Mouse (Mus musculus): Measurements from ENCODE around the gene Nat10.
A peak's percentile ranks its signal among the peaks of the same experiment; 100 is the strongest.

Nat10 gene

DNA sequence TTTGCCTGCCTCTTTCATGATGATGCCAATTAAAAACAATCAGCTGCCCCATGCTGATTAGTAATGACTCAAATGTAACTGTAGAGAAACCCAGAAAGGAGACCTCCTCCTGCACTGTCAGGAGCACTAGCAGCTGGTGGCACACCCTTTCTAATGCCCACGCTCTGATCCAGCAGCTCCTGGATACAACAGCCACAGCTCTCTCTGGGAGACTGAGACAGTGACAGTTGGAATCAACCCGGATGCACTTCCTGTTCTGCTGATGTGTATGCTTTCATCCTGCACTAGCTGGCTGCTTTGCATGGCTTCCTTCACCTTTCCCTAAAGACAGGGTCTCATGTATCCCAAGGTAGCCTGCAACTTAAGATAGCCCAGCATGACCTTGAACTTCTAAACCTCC lies 15.0 kb downstream of the Nat10 start:
- DNase-seq (ENCODE audit: low read depth, low spot score) = no peak

DNA sequence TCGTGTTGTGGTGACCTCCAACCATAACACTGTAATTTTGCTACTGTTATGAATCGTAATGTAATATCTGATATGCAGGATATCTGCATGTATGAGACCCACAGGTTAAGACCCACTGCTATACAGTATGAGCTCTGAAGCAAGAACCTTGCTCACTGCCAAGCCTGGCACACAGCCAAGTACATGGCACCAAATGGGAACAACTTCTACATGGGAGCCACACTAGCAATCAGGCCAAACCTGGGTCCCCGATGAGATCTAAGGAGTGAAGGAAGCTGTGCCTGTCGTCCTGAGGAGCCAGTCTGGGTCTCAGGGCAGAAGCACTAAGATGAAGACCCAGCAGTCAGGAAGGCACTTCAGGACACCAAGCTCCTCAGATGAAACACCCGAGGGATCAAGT lies 15.6 kb downstream of the Nat10 start:
- peak; percentile 16 for DNase-seq (ENCODE audit: low read depth, low spot score)

DNA sequence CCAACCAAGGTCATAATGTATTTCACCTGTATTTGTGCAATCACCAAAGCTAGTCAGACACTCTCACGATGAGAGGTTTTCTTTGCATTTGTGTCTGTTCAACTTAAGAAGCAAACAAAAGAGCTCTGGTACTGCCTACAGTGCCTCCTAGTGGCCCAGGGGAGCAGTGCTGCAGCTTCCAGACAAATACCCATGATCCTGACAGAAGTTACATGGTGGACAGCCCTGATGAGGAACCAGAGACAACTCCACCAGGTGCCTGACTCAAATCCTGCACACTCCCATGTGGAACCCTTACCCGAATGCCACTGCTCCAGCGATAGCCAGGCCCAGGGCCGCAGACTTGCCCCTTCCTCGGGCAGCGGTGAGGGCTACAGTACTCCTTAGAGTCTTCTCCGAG lies 17.1 kb downstream of the Nat10 start:
- no peak for DNase-seq (ENCODE audit: low read depth, low spot score)

DNA sequence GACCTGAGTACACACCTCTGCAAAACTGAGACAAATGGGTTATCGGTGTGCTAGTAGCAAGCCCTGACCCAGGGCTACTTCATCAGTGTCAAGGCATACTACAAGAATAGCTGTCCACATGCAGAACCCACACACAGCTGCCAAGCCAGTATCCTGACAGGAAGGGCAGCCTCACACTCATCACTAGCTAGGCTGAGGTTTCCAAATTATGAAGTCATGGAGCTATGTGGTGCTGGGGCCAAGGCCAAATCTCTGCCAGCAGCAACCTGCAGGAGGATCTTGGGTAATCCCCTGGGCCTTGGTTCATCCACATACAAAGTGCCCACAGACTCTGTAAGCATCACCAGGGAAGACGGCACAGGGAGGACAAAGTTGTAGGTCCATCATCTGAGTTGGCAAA lies 17.5 kb downstream of the Nat10 start:
- DNase-seq (ENCODE audit: low read depth, low spot score) = no peak

DNA sequence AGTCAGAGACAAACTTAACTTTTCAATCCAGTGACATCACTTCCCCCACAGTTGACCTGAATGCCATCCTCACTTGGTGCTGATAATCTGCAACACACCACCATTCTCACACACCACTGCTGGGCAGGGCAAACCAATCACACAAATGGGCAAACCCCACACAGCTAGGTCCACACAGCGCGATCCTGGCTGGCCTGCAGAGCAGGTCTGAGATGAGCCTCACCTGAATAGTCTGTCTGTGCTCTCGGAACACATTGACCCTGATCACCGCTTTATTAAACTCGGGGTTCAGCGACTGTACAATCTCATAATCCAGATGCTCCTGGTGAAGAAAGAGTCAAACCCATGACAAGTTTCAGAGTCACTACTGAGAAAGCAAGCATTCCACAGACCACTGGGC lies 18.2 kb downstream of the Nat10 start:
- DNase-seq (ENCODE audit: low read depth, low spot score) = no peak

DNA sequence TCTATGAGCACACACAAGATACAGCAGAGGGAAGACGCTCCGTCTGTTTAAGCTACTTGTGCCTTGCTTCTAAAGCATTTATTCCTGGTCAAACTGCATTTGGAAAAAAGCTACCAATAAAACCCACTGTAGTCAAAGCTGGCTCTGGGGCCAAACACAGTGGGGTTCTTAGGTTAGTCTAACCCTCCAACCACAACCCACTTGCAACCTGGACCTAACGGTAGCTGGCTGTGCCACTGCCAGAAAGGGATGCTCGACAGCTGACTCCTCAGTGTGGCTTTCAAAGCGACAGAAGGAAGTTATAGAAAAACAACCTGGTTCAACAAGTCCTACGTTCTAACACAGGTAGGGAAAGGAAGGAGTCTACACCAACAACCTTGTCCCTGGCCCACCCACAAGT lies 29.6 kb downstream of the Nat10 start:
- no peak for DNase-seq (ENCODE audit: low read depth, low spot score)

DNA sequence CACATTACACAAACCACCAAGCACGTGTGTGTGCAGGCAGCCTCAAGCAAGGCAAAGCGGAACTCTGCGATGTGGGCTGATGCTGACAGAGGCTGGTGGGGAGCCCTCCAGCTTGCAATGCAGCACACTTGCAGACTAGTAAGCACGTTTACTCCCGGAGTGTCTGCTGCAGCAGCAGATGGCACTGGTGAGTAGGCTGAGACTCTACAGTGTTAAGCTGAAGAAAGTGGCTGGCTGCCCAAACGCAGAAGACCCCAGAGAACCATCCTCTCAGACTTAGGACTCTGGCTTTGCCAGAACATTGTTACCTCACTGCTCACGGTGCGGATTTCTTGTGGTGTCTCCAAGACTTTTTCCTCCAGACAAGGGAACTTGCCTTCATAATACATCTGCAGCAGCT lies 30.1 kb downstream of the Nat10 start:
- no peak for DNase-seq (ENCODE audit: low read depth, low spot score)

DNA sequence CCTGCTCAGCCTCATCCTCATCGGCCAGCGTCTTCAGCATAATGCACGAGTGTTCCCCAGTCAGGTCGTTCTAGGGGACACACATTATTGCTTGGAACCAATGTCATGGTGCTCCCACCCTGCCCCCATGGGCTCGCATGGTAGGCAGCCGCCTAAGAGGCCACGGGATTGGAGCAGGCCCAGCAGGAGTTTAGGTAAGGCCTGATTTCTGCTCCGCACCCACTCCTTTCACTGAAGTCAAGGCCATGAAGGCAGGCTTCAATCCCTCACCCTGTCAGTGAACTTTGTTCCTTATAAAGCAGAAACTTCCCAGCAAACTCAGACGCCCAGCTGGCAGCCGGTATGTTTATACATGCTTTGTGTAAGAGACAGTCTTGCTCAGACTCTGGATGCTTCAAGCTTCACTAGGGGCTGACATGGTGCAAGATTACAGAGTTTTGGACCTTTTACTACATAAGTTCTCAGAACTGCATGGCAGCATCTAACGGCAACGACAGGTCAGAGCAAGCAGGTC lies 33.0 kb downstream of the Nat10 start:
- no peak for DNase-seq (ENCODE audit: low read depth, low spot score)

DNA sequence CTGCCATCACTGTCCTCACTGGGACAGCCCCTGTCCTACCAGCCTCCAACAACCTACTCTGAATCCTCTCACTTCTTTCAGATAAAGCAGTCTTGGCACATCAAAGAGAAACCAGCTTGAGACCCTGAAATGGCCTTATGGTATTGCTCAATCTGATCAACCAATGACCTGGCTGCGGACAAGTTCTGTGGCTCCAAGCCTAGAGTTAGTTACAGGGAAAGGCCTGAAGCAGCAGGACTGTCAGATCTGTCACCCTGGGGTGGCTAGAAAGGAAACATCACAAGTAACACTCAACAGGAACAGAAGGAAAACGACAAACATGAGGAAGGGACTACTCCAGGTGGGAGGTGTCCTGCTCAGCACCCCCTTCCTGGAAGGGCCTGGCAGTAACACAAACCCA lies 36.5 kb downstream of the Nat10 start:
- DNase-seq (ENCODE audit: low read depth, low spot score) = no peak

DNA sequence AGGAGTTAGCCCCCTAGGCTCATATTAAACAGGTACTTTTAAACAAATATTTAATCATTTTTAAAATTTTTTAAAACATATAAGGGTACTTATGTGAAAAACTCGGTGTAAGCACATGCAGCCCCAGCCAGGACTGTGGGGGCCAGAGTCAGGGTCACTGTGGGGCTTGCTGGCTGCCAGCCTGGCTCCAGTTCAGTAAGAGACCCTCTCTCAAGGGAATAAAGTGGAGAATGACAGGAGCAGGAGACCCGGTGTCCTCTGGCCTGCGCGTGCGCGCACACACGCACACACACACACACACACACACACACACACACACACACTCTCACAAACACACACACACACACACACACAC lies 41.8 kb downstream of the Nat10 start:
- no peak for DNase-seq (ENCODE audit: low read depth, low spot score)

DNA sequence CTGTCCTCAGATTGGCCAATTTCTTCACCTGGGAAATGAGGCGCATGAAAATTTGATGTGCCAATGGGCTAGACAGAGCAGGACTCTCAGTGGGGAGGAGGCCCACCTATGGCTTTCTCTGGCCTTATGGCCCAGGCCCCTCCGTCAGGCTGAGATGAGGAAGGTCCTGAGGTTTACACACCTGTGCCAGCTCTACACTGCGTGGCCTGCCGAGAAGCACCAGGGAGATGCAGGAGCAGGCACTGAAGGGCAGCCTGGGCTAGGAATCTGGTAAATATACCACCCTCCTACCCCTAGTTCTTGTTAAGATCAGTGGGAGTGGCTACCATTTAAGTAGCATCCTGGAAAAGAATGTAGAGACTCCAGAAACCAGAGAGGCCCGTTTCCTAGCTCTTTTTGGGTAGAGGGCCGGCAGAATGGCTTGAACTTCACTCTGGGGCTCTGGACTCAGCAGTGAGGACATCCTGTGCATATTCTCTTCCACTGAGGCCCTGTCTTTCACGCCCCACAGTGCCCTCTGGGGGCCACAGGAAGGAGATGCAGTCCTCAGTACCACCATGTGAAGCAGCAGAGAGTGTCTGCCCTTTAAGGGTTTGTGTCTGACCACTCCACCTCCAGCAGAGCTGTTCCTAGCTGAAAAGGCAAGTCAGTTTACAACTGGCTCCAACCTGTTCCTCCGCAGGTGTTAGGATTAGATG lies 42.3 kb downstream of the Nat10 start:
- peak; percentile 72 for DNase-seq (ENCODE audit: low read depth, low spot score)

DNA sequence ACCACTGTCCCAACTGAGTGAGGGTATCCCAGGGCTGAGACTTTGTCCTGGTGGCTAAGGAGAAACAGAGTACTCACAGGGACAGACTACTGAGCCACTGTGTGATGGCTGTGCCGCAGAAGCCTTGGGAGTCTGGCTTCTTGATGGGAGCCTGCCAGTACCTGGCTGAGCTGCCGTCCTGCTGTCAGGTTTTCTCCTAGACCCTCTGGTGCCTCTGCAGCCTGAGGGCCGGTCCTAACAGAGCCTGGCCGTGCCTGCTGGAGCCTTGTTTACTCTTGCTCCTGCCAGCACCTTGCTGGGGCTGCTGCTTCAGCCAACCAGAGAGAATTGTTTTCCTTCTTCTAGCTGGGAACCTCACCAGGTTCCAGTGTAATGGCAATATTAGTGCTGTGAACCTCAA lies 46.7 kb downstream of the Nat10 start:
- DNase-seq (ENCODE audit: low read depth, low spot score) = no peak

DNA sequence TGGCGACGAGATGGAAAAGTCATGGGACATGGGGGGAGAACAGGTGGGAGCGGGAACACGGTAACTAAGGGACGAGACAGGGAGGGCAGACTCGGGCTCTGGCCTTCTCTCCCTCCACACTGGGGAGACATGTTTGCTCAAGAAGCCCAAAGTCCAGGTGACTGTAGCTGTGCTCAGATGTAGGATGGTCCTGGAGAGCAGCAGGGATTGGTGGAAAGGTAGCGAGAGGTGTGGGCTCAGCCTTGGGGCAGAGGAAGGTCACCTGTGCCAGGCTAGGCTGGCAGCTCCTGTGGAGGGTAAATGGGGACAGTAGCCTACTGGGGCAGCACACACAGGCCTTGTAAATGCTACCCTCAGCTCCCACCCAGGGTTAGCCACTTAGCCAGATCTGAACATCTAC lies 47.2 kb downstream of the Nat10 start:
- no peak for DNase-seq (ENCODE audit: low read depth, low spot score)

DNA sequence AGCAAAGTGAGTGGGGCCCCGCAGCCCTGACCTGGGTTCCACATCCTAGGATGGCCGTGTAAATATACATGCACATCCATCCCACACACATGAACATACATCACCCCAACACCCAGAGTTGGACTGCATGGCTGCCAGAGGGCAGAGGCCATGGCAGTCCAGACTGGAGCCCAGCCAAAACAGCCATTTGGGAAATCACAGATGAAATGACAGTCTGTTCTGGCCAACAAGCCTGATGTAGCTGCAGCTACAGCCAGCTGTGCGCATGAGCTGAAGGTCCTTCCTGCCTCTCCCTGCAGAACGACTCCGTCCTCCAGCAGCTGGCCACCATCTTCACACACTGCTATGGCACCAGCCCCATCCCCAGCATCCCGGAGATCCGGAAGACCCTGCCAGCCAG lies 50.2 kb downstream of the Nat10 start:
- no peak for DNase-seq (ENCODE audit: low read depth, low spot score)

DNA sequence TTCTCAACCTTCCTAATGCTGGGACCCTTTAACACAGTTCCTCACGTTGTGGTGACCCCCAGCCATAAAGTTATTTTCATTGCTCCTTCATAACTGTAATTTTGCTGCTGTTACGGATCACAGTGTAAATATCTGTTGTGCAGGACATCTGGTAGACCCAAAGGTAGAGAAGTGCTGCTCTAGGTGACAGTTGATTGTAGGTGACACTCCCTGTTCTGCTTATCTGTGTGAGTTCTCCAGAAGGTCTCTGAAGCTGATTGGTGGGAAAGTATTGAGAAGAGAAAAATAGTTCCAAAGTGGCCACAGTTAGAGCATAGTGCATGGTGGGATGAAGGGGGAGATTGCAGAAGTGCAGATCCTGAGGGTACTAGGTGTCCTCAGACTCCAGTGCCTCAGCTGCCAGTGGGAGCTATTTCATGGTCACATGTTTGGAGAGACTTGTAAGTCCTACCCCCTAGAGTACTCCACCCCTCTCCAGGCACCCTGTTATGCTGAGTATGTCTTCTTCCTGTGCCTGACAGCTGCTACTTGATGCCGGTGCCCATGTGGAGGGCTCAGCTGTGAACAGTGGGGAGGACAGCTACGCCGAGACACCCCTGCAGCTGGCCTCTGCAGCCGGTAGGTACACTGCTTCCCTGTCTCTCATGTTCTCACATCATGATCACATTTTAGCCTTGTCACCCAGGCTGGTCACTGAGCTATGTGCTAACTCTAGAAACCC lies 53.9 kb downstream of the Nat10 start:
- peak; percentile 48 for DNase-seq (ENCODE audit: low read depth, low spot score)

DNA sequence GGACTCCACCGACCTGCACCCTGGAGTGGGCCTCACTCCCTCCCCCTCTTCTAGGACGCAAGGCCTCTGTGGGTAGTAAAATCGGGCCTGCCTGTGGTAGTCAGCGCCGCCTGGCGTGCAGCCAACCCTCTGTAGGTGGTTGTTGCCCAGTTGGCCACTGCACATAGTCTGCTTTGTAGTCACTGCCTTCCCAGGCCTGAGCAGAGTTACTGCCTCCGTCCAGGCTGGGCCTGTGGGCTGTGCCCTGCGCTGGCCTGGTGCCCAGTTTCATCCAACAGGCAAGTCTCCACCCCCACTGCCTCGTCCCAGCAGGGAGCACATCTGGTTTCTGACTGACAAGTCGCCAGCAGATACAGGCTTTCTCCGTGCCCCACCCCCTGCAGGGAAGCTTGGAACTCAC lies 54.8 kb downstream of the Nat10 start:
- peak; percentile 41 for DNase-seq (ENCODE audit: low read depth, low spot score)

DNA sequence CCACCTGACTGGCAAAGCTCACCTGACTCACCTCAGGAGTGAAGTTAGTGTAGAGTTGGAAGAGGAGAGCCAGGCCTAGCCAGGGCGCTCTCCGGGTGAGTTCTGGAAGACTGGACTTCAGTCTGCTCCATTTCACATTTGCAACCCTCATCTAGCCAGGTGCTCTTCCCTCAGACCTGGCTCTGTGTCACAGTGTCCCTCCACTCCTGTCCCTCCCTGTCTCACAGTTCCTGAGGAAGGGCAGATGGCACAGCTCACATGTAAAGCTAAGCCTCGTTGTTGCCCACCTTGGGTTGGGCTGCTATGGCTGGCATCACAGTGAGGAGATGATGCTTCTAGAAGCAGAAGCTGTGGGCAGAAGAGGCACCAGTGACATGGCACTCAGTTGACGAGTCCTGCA lies 55.2 kb downstream of the Nat10 start:
- DNase-seq (ENCODE audit: low read depth, low spot score) = no peak

DNA sequence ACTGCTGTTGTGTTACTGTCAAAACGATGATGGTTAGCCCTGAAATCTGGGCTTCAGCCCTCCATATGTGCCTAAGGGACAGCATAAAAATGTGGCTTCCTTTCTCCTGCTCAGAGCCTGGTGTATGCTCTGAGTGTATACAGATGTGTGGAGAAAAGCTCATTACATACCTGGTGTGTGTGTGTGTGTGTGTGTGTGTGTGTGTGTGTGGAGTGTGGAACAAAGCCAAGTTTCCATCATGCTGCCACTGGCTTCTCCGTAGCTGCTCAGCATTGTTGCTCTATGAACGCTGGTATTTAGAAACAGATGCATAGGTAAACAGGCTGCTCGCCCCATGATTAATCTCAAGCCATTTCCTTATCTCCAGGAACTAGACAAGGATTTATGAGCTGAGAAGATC lies 57.2 kb downstream of the Nat10 start:
- no peak for DNase-seq (ENCODE audit: low read depth, low spot score)

DNA sequence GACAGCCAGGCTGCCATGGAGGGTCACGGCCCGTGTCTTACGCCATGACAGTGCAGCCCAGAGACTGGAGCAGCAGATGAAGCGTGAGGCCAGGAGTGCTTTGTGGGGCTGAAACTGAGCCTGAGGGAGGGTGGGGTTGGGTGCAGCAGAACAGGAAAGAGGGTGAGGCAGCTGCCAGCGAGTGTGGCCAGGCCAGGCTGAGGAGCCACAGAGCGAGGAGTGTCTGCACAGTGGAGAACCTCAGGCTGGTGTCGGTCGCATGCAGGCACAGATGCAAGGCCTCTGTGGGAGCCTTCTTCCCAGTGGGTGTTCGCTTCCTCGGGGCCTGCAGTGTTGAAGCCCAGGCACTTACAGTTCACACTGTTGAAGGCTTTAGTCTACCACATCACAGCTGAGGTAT lies 57.7 kb downstream of the Nat10 start:
- DNase-seq (ENCODE audit: low read depth, low spot score) = no peak

DNA sequence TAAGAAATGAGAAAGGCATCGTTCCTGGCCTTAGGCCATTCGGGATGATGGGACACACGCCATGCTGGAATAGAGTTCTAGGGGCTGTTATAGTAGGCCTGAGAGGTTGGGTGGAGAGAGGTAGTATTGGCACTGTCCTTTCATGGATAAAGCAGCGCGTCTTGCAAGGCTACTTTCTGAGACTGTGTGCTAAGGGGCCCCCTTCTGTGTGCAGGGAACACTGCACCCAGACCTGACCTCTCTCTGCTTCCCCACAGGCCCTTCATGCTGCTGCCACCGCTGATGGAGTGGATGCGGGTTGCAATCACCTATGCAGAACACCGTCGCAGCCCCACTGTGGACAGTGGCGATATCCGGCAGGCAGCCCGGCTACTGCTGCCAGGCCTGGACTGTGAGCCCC lies 60.6 kb downstream of the Nat10 start:
- no peak for DNase-seq (ENCODE audit: low read depth, low spot score)

DNA sequence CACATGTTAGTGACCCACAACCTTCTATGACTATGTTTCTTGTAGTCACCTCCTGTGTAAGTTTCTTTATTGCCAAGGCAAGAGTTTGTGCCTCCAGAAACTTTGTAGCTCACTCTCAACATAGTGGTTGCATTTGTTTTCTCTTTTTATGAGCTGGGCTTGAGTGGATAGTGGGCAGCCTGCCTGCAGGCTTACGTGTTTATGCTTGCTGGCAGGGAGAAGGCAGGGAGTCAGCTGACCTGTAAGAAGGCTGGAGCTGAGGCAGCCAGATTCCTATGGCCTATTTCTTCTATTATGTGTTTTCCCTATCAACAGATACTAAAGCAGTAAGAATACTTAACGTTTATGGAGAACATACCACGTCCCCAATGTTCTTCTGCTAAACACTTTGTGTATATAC lies 64.9 kb downstream of the Nat10 start:
- peak; percentile 78 for DNase-seq (ENCODE audit: low read depth, low spot score)

DNA sequence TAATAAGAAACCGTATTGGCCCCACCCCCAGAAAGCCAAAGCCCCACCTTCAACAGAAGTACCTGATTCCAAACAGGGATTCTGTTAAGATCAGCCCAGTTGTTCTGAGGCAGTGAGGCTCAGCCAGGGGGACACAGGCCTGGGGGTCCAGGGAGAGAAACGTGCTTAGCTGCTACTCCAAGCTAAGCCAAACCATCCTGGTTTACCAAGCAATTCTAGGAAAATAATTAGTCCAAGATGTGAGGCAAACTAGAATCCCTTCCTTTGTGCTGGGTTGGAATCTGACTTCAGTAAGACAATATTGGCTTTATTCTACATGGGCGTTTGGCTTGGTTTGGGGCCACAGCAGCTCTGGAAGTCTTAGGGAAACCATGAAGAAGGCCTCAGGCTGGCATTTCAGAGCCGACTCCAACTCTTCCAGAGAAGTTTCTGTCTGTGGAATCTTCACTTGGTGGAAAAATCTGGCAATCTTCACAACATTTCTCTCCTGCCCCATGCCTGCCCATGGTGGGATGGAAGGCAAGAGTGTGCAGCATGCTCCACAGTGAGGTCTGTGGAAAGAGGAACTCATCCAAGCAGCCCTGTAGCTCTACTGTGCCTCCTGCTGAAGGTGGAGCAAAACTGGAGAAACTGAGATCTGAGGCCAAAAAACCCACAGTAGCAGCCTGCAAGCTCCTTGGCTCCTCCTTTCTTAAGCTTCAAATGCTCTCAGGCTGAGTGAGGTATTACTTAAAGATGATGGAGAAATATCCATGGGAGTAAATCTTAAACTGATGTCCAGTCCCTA lies 66.1 kb downstream of the Nat10 start:
- DNase-seq (ENCODE audit: low read depth, low spot score) = no peak

DNA sequence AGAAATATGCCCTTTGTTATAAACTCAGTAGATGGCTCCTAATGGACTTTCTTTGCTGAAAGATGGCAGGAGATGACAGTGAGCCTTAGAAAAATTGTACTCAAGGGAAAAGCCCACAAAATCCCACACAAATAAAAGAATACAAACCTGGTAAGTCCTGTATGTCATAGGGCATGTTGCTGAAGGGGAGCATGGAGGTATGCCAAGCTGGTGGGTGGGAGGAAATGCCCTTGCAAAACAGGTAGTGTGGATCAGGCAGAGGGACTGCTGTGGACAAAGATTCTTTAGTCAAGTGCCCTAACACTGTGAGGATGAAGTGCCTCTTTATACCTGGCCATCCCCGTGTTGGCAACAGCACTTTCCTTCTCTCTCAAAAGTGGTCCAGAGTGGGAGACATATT lies 68.3 kb downstream of the Nat10 start:
- no peak for DNase-seq (ENCODE audit: low read depth, low spot score)

All from skeletal muscle tissue, adult 2 months (tissue).